Mouse (Mus musculus): ENCODE data around the gene Adra1d. TPM values are rescaled to one million over a fixed set of nuclear protein-coding genes. Genes with fewer than 3 reads are reported as not detected.
A peak's percentile ranks its signal among the peaks of the same experiment; 100 is the strongest.

Adra1d gene
- polyA plus RNA-seq, 1 experiment from 2014 or later, result 0.36 TPM

DNA sequence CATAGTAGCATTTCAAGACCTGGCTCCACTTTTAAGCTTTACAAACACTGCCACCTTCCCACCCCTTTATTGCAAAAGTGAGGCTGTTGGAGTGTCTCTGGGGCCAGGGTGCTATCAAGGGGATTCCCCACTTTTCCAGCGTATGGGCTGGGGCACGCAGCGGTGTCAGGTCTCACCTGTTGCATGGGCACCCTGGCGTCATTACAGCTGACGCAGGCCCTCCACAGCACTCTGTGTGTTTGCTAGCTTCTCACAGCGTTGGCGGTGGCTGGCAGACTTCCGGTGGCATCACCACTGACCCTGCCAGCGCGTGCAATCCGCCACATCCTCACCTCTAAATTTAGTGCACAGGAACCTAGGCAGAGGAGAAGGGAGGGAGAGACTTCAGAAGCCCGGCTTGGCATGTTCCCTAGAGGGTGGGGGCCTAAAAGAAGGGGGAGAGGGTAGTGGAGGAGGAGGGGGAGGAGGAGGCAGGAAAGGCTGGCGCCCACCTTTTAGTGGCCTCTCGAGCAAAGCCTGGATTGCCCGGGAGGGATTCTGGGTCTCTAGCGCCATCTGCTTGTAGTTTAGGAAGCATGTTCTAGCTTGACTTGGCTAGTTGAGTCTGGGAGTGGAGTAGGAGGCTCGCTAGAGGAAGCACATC lies 52.3 kb downstream of the Adra1d start:
- Histone ChIP-seq H3K9ac (ENCODE audit: low read length) (peak overlapping the region; percentile 24), H3K4me3 (ENCODE audit: low read depth, low read length) (peak overlapping the region; percentile 16; the same call in 1 of the 2 replicates), H3K36me3 (ENCODE audit: control insufficient read depth, insufficient read depth, low read length) (no peaks in the 10 kb centered on the region), H3K27me3 (ENCODE audit: control insufficient read depth, insufficient read depth, low read length) (no peaks in the 10 kb centered on the region), H3K9me3 (ENCODE audit: control insufficient read depth, low read length) (no peaks in the 10 kb centered on the region), H3K4me1 (ENCODE audit: control insufficient read depth, insufficient read depth, low read length) (peaks cover 15% of the 10 kb centered on the region; the same call in 1 of the 2 replicates), H3K27ac (ENCODE audit: low read depth, low read length) (no peak overlapping the region), H3K4me2 (ENCODE audit: low read depth) (peak overlapping the region; percentile 34)
- DNase-seq (ENCODE audit: low spot score) (peak; percentile 73), ATAC-seq (ENCODE audit: insufficient read depth, low FRiP score, low TSS enrichment) (no peak)
- WGBS, result 13% methylated on average over 17 of the region's 17 CpGs

DNA sequence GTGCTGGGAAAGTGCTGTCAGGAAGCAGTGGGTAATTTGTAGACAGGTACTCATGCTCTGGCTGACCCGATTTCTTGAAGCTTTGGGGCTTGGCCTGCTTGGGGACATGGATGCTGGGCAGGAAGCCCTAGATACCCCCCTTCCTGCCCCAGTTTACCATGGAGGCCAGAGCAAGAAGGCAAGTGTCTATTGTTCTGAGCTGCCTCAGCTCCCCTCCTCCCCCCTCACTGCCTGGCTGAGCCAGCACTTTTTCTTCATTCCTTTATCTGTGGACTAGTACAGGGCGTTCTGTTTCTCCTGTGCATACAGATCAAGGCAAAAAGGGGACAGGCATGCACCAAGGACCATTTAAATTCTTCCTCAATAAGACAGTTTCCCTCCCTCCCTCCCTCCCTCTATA lies 53.6 kb downstream of the Adra1d start:
- H3K4me2 ChIP-seq (ENCODE audit: low read depth), result no peak overlapping the region
- WGBS, result 69% methylated on average over 2 of the region's 2 CpGs
- DNase-seq (ENCODE audit: low spot score) (no peak), ATAC-seq (ENCODE audit: insufficient read depth, low FRiP score, low TSS enrichment) (no peak)
- H3K9ac ChIP-seq (ENCODE audit: low read length), result no peak overlapping the region
- H3K9me3 ChIP-seq (ENCODE audit: control insufficient read depth, low read length), result no peaks in the 10 kb centered on the region
- no peak overlapping the region for H3K4me3 ChIP-seq (ENCODE audit: low read depth, low read length)
- H3K4me1 ChIP-seq (ENCODE audit: control insufficient read depth, insufficient read depth, low read length), result peaks cover 15% of the 10 kb centered on the region; the same call in 1 of the 2 replicates
- no peaks in the 10 kb centered on the region for H3K36me3 ChIP-seq (ENCODE audit: control insufficient read depth, insufficient read depth, low read length)
- H3K27me3 ChIP-seq (ENCODE audit: control insufficient read depth, insufficient read depth, low read length), result no peaks in the 10 kb centered on the region
- no peak overlapping the region for H3K27ac ChIP-seq (ENCODE audit: low read depth, low read length)

DNA sequence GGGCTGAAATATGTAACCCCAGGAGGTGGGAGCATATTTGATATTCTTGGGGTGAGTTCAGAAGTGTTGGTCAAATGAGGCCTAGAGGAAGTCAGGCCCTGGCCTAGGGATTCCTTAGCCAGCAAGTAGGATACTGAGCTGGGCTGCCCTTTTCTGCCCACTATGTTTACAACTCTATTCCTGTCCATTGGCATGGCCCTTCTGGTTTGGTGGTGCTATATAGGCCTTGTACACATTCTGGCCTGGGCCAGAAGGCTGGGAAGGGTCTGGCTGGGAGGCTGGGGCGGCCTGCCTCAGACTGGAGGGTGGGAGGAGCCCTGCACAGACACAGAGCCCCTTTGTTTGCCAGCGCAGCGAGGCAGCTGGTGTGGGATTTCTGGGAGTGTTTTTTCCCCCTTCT lies 55.7 kb downstream of the Adra1d start:
- Histone ChIP-seq H3K4me3 (ENCODE audit: low read depth, low read length) (no peak overlapping the region), H3K4me1 (ENCODE audit: control insufficient read depth, insufficient read depth, low read length) (peaks cover 15% of the 10 kb centered on the region; the same call in 1 of the 2 replicates), H3K4me2 (ENCODE audit: low read depth) (no peak overlapping the region), H3K9me3 (ENCODE audit: control insufficient read depth, low read length) (no peaks in the 10 kb centered on the region), H3K36me3 (ENCODE audit: control insufficient read depth, insufficient read depth, low read length) (no peaks in the 10 kb centered on the region), H3K27me3 (ENCODE audit: control insufficient read depth, insufficient read depth, low read length) (no peaks in the 10 kb centered on the region), H3K9ac (ENCODE audit: low read length) (peak overlapping the region; percentile 37; the same call in 1 of the 2 replicates), H3K27ac (ENCODE audit: low read depth, low read length) (peak overlapping the region; percentile 76)
- ATAC-seq (ENCODE audit: insufficient read depth, low FRiP score, low TSS enrichment), result peak; percentile 84
- DNase-seq (ENCODE audit: low spot score), result peak; percentile 73
- 9% methylated on average over 3 of the region's 3 CpGs for WGBS

DNA sequence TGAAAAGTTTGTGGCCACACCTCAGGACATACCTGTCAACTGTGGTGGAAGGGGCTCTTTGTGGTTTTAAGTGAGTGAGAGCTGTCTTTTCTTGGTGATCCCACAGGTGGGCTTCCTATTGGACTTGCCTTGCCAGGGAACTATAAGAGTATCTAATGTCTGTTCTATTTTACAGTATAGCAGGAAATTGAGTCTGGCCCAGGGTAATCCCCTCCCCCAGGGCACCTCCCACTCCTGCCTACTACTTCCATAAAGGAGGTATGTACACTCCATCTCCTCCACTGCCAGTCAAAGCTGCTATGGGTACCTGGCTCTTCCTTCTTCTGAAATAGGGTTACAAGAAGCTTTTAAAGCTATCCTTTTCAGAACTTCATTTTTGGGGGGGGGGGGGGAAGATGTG lies 56.7 kb downstream of the Adra1d start:
- Histone ChIP-seq H3K4me2 (ENCODE audit: low read depth) (no peak overlapping the region), H3K9me3 (ENCODE audit: control insufficient read depth, low read length) (no peaks in the 10 kb centered on the region), H3K27ac (ENCODE audit: low read depth, low read length) (no peak overlapping the region), H3K36me3 (ENCODE audit: control insufficient read depth, insufficient read depth, low read length) (no peaks in the 10 kb centered on the region), H3K4me3 (ENCODE audit: low read depth, low read length) (no peak overlapping the region), H3K4me1 (ENCODE audit: control insufficient read depth, insufficient read depth, low read length) (peaks cover 15% of the 10 kb centered on the region; the same call in 1 of the 2 replicates), H3K9ac (ENCODE audit: low read length) (no peak overlapping the region), H3K27me3 (ENCODE audit: control insufficient read depth, insufficient read depth, low read length) (no peaks in the 10 kb centered on the region)
- DNase-seq (ENCODE audit: low spot score), result no peak
- no peak for ATAC-seq (ENCODE audit: insufficient read depth, low FRiP score, low TSS enrichment)

DNA sequence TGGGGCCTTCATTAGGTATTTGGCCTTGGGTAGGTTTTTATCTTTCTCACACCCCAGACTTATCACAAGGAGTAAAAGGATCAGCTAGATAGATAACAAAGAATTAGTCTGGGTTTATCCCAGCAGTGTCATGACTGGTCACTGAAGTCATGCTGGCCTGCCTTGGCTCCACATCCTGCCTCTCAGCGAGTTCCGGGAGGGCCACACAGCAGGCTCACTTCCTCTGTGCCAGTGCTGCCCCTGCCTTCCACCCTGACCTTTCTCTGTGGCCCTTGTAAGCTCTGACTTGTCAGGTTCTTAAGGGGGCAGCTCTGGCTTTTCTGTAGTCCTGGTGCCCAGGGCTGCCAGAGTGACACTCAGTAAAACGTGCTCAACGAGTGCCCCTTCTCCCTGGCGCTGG lies 59.5 kb downstream of the Adra1d start:
- no peak for ATAC-seq (ENCODE audit: insufficient read depth, low FRiP score, low TSS enrichment)
- H3K4me1 ChIP-seq (ENCODE audit: control insufficient read depth, insufficient read depth, low read length), result peaks cover 12% of the 10 kb centered on the region; the same call in 1 of the 2 replicates
- H3K27ac ChIP-seq (ENCODE audit: low read depth, low read length), result no peak overlapping the region

DNA sequence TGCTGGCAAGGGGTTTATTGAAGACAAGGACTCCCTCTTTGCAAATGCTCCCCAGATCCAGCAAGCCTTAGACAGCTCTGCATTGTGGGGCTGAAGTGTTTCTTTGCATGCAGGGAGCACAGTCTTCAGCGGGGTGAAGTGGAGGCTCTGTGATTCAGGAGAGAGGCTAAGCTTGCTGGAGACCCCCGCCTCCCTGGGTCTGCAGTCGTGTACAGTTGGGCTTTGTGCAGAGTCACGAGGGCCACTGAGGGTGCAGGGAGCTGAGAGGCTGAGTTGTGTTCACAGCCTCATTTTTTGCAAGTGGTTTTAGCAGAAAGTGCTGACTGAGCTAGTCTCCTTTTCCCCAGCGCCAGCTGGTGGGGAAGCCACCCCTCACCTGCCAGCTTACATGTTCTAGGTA lies 60.2 kb downstream of the Adra1d start:
- ATAC-seq (ENCODE audit: insufficient read depth, low FRiP score, low TSS enrichment), result no peak
- H3K9ac ChIP-seq (ENCODE audit: low read length), result no peak overlapping the region
- no peak overlapping the region for H3K27ac ChIP-seq (ENCODE audit: low read depth, low read length)
- peaks cover 11% of the 10 kb centered on the region; the same call in 1 of the 2 replicates for H3K4me1 ChIP-seq (ENCODE audit: control insufficient read depth, insufficient read depth, low read length)
- H3K9me3 ChIP-seq (ENCODE audit: control insufficient read depth, low read length), result no peaks in the 10 kb centered on the region
- DNase-seq (ENCODE audit: low spot score), result no peak
- WGBS, result 63% methylated on average over 5 of the region's 5 CpGs
- H3K27me3 ChIP-seq (ENCODE audit: control insufficient read depth, insufficient read depth, low read length), result no peaks in the 10 kb centered on the region
- H3K4me3 ChIP-seq (ENCODE audit: low read depth, low read length), result no peak overlapping the region
- H3K36me3 ChIP-seq (ENCODE audit: control insufficient read depth, insufficient read depth, low read length), result no peaks in the 10 kb centered on the region
- no peak overlapping the region for H3K4me2 ChIP-seq (ENCODE audit: low read depth)

More for the DNA sequence above, 59.5 kb downstream of the Adra1d start:
- H3K27me3 ChIP-seq (ENCODE audit: control insufficient read depth, insufficient read depth, low read length), result no peaks in the 10 kb centered on the region
- no peak for DNase-seq (ENCODE audit: low spot score)
- no peaks in the 10 kb centered on the region for H3K9me3 ChIP-seq (ENCODE audit: control insufficient read depth, low read length)
- H3K4me3 ChIP-seq (ENCODE audit: low read depth, low read length), result no peak overlapping the region
- H3K9ac ChIP-seq (ENCODE audit: low read length), result no peak overlapping the region
- H3K36me3 ChIP-seq (ENCODE audit: control insufficient read depth, insufficient read depth, low read length), result no peaks in the 10 kb centered on the region
- 75% methylated on average over 5 of the region's 5 CpGs for WGBS
- H3K4me2 ChIP-seq (ENCODE audit: low read depth), result no peak overlapping the region

DNA sequence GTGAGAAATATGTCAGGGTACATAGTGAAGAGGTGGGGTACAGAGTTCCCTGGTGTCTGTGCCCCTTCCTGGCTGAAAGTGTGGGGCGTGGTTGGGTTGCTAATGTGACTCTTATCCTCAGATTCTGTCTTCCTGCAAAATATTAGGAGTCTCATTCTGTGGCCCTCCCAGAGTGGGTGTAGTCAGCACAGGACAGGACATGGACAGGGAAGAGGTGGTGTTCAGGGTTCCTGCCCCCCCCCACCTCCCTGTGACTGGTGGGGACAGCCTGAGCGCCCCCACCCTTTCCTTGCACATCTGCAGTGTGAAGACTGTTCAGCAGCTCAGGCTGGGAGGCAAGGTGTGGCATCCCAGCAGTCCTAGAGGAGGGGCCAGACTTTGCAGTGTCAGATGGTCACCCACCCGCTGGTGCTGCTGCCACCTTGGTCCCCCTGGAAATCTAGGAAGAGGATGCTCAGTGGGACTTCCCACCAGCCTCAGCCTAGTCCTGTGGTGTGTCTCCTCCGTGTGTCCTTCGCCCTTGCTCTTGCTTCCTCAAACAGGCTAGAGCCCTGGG lies 62.7 kb downstream of the Adra1d start:
- Histone ChIP-seq H3K4me3 (ENCODE audit: low read depth, low read length) (no peak overlapping the region), H3K9ac (ENCODE audit: low read length) (no peak overlapping the region), H3K4me2 (ENCODE audit: low read depth) (no peak overlapping the region), H3K27ac (ENCODE audit: low read depth, low read length) (no peak overlapping the region), H3K27me3 (ENCODE audit: control insufficient read depth, insufficient read depth, low read length) (no peaks in the 10 kb centered on the region), H3K4me1 (ENCODE audit: control insufficient read depth, insufficient read depth, low read length) (peaks cover 4% of the 10 kb centered on the region; the same call in 1 of the 2 replicates), H3K9me3 (ENCODE audit: control insufficient read depth, low read length) (no peaks in the 10 kb centered on the region), H3K36me3 (ENCODE audit: control insufficient read depth, insufficient read depth, low read length) (no peaks in the 10 kb centered on the region)
- WGBS, result 69% methylated on average over 5 of the region's 5 CpGs
- no peak for DNase-seq (ENCODE audit: low spot score)
- no peak for ATAC-seq (ENCODE audit: insufficient read depth, low FRiP score, low TSS enrichment)

DNA sequence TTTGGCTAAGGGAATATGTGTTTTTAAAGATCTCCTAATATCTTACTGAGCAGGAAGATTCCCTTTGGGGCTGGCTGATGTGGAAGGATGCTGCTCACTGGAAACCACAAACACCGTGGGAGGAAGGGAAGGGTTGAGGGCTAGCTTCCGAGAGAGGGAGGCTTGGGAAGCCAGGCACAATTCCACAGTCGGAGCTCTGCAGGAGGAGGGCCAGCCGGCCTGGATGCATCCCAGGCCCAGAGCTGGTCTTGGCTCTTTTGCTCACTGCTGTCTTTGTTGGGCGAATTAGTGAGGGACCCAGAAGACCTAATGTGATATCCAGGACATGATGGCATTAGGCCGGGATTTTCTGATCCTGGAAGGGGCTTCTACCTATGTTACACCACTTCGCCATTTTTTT lies 63.9 kb downstream of the Adra1d start:
- no peak overlapping the region; the same call in 1 of the 2 replicates for H3K9ac ChIP-seq (ENCODE audit: low read length)
- no peaks in the 10 kb centered on the region for H3K36me3 ChIP-seq (ENCODE audit: control insufficient read depth, insufficient read depth, low read length)
- WGBS, result 77% methylated on average over 7 of the region's 7 CpGs
- DNase-seq (ENCODE audit: low spot score), result no peak
- peaks cover 4% of the 10 kb centered on the region; the same call in 1 of the 2 replicates for H3K4me1 ChIP-seq (ENCODE audit: control insufficient read depth, insufficient read depth, low read length)
- no peak for ATAC-seq (ENCODE audit: insufficient read depth, low FRiP score, low TSS enrichment)
- H3K27ac ChIP-seq (ENCODE audit: low read depth, low read length), result no peak overlapping the region
- no peaks in the 10 kb centered on the region for H3K9me3 ChIP-seq (ENCODE audit: control insufficient read depth, low read length)
- H3K4me3 ChIP-seq (ENCODE audit: low read depth, low read length), result no peak overlapping the region
- H3K4me2 ChIP-seq (ENCODE audit: low read depth), result no peak overlapping the region
- no peaks in the 10 kb centered on the region for H3K27me3 ChIP-seq (ENCODE audit: control insufficient read depth, insufficient read depth, low read length)
